Mouse (Mus musculus): ENCODE data around the gene Tmem177. TPM values are rescaled to one million over a fixed set of nuclear protein-coding genes. Genes with fewer than 3 reads are reported as not detected.

Gene Tmem177
- total RNA-seq, 2 experiments from 2014 or later: 6.7 TPM

DNA sequence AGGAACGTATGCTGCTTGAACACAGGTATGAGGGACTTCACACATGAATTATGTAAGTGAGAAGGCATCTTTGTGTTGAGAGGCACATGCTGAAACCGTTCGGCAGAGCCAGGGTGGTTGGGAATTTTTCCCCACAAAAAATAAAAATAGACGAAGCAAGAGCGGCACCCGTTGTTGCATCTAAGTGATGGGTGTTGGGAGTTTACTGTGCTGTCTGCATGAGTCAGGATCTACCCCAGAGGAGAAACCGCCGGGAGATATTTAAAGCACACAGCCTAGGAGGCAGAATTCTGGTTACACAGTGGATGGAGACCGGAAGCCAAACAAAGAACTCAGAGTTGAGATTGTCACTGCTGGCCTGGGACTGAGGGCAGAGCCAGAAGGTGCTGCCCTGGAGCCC, 21.9 kb downstream of the Tmem177 start:
- no peak for DNase-seq (ENCODE audit: low spot score in 2 of 2)

DNA sequence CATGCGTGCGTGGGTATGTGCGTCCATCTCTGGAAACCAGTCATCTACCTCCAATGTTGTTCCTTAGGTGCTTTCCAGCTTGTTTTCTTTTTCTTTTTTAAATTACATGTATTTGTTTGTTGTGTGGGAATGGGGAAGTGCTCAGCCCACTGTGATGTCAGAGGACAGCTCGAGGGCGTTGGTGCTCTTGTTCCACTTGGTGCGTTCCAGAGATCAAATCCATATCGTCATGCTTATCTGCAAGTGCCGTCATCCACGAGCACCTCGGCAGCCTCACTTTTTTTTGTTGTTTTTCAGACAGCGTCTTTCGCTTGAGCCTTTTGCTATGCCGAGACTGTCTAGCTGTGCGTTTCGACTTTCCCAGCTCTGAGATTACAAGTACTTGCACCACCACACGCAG, 23.7 kb downstream of the Tmem177 start:
- no peak for DNase-seq (ENCODE audit: low spot score in 2 of 2)

DNA sequence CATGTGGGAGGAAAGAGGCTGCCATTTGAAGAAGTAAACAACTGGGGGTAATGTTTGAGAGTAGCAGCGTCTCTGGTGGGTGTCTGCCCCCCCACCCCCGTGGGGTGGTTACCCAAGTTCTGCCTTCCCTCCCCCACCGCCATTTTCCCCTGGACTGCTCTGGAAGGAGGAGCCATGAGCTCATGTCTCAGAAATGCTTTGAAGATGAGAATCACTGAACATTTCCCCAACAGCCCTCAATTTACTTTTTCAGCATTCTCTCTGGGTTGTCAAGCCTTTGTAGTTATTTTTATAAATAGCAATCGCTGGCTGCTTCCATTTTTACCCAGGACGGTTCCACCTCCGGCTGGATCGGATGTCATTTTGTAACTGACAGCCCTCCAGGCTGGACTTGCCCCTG, 26.7 kb downstream of the Tmem177 start:
- no peak for DNase-seq (ENCODE audit: low spot score in 2 of 2)

DNA sequence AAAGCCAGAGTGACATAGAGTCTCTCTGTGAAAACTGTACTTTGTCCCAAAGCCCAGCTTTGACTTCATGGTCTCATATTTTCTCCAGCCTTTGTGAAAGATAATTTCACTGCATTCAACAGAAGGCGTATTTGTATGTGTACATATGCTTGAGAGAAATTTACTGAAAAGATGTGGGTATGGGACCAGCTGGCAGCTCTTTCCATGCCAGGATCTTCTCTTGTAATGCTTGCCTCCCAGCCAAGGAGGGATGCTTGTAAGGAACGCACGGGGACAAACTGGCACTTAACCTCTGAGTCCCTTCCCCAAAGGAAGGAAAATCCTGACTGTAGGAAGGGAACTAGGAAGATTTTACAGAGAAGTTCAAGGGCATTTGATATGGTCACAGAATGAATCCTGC, 28.7 kb downstream of the Tmem177 start:
- DNase-seq (ENCODE audit: low spot score in 2 of 2): no peak

DNA sequence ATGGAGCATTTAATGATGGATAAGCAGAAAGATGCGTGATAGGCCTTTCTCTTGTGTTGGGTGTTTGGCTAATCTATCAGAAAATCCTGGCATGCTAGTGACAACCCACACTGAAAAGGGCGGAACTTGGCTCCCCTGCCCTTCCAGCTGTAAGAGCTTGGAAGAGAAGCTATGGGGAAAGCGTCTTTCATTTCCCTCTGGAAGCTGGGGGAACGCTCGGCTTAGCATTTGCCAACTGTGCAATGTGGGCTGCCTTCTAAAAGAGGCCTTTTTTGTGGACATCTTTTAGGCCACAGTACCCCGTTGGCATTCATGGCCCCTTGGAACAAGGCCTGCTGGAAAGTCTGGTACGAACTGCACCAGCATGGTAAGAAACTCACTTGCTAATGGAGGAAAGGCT, 34.1 kb downstream of the Tmem177 start:
- DNase-seq (ENCODE audit: low spot score in 2 of 2): peak; percentile 72 to 80

DNA sequence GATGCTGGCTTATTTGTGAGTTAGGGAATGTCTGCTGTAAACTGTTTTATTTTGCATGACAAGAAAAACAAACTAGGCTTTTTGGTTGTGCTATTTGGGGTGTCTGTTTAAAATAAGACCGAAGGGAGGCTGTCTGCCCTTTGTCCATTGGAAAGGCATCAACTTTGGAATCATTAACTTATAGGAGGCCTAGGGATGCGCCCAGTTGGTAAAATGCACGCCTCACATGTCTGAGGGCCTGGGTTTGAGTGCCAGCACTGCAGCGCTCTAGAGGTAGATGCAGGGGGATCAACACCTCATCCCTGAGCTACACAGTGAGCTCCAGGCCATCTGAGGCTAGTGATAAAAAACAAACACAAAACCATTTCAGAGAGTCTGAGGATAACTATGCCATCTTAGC, 35.5 kb downstream of the Tmem177 start:
- no peak for DNase-seq (ENCODE audit: low spot score in 2 of 2)

DNA sequence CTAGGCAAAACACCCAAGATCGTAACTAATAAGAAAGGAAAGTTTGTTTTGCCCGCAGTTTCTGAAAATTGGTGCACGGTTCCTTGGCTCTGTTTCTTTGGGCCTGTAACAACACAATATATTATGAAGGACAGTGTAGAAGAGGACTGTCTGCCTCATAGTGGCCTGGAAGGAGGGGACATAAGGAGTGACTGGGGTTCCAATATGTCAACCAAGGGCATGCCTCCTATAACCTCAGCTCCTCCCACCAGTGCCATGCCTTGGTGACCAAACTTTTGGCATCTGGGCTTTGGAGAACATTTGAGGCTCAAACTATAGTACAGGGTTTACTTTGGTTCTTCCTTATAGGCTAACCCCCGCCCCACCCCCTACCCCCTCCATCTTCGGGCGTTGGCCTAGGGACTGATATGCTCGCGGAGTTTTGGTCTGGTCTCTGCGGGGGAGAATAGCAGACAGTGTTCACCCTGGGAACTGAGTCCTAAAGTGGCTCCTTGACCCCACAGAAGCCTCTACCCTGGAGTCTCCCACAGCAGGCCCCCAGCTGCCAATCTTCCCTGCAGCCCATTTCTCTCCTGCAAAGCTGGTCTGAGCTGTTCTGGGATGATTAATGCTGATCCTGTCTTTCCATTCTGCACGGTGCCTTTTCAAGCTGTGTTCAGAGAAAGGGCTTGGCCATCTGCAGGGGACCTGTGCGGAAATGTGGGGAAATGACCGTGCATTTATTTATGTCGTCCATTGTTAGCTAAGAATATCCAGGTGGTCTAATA, 44.4 kb downstream of the Tmem177 start:
- DNase-seq (ENCODE audit: low spot score in 2 of 2): no peak

DNA sequence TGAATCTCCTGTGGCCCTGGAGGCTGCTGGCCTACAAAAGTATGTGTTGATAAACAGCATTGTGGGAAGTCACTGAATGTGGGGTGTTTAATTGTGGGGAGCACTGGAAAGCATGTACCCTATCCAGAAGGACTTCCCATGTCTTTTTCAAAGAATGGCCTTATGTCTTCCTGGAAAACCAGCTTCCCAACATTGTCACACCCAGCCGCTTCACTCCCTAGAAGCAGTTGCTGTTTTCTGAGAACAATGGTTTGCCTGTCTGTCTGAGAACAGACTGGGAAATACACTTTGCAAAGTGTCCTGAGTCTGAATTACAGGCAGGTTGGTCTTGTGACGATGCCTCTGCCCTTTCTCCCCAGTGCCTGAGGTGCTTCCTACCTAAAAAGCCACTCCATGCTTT, 45.7 kb downstream of the Tmem177 start:
- no peak for DNase-seq (ENCODE audit: low spot score in 2 of 2)

DNA sequence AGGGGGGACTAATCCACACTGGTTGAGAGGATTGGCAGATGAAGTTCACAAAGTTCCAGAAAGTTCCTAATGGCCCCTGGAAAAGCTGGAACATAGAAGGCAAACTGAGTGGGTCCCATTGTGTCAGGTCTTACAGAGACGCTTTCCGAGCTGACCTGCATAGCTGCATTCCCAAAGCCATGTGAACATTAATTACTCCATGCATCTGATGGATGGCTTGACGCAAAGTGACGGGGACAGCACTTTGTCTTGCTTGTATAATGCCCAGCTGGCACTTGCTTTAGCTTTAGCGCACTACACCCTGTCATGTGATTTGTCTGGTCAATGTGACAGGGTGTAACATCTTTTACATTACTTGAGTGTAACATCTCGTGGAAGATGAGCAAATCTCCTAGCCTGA, 47.7 kb downstream of the Tmem177 start:
- no peak for DNase-seq (ENCODE audit: low spot score in 2 of 2)

DNA sequence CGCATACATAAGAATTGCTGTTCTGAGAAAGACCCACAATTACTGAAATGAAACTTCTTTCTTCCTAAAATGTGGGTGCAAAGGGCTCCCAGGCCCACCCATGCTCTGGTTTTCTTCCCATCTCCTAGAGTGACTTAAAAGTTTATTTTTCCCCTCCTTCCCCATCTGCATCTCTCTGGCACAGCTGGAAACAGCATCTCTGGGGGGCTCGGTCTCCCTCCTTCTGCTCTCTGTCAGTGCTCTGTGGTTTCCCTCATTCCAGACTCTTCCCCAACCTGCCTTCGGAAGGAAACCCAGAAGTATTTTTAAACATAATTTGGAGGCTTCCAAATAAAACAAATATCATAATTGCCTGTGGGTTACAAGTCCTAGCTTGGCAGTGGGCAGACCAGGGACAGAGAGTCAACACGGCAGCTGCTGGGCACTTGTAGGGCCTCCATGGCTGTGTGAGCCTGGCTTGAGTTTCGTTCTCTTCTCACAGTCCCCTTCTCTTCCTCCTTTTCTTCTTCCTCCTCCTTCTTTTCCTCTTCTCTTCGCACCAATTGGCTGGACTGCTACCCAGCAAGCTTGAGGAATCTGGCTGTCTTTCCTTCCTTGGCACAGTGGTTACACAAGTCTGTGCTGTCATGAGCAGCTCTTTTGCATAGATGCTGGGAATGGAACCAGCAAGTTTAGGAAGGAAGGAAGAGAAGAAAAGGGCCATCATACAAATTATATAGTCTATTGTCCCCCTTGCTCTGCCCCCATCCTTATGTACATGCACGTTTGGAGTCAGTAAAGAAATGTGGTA, 49.3 kb downstream of the Tmem177 start:
- DNase-seq (ENCODE audit: low spot score in 2 of 2): no peak

DNA sequence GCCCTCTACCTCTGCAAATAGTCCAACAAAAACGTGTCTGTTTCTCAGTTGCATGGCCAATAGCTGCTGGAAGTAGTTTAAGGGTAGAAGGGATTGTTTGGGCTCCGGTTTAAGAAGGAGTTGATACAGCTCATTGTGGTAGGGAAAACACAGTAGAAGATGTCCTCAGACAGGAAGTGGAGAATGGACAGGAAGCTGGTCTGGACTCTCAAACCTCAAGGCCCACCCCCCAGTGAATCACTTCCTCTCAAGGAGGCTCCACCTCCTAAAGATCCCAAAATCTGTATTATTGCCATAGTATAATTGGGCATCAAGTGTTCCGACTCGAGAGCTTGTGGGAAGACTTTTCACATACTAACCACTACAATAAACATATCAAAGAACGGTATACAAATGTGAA, 53.4 kb downstream of the Tmem177 start:
- DNase-seq (ENCODE audit: low spot score in 2 of 2): no peak

Other genes with a start within 250 kb of the Tmem177 start
- gene Ptpn4, start 75.6 kb downstream of the Tmem177 start, total RNA-seq (2021): 10 to 100 TPM; 43.8 to 43.9 TPM
- under 1 TPM; 0.36 to 0.39 TPM for gene Cfap221, start 84.0 kb upstream of the Tmem177 start, total RNA-seq (2021)
- gene Sctr, start 93.7 kb upstream of the Tmem177 start, total RNA-seq (2021): 1 to 10 TPM; 2.3 to 2.5 TPM
- 1 to 10 TPM; 1.0 to 2.0 TPM for gene Tmem37, start 160.9 kb upstream of the Tmem177 start, total RNA-seq (2021)
- gene Dbi, start 207.9 kb upstream of the Tmem177 start, total RNA-seq (2021): 100 to 1,000 TPM; 611 to 668 TPM
- 1 to 10 TPM; 7.1 to 8.7 TPM for gene 3110009E18Rik, start 208.0 kb upstream of the Tmem177 start, total RNA-seq (2021)

Data from layer of hippocampus, postnatal 10 days (tissue).